In genomic region chr12:104665951-104666350, GRCm38 (mm10) we compare ENCODE assay signal across 20 mouse cellular contexts.
DNase-seq lines count a peak whose midpoint lies in the region; ATAC-seq and TF ChIP-seq lines count a peak whose summit lies in the region.
"Had no signal": no experiment of that assay in that cellular context is flagged by ENCODE, and none has a peak within 500 bp of the region (broad histone marks: within the 10 kb centered on the region; RNA-seq: fewer than 3 reads in every experiment).

No protein-coding gene starts in this region.

- WGBS in limb, embryonic 11.5 days: 22% methylated on average over 6 of the region's 6 CpGs
- 58% methylated on average over 6 of the region's 6 CpGs for WGBS in limb, embryonic 10.5 days

- no peak overlapping the region for H3K4me2 ChIP-seq in limb, embryonic 11.5 days (ENCODE audit: low read depth, severe bottlenecking)
- peak overlapping the region; percentile 42 for H3K4me2 ChIP-seq in myocyte (ENCODE audit: low read depth)
- H3K4me2 ChIP-seq: heart, embryonic 13.5 days; hindbrain, embryonic 15.5 days had no signal

- TF ChIP-seq POLR2A in myocyte (IDR thresholded peaks at IDR 0.05; ENCODE audit: insufficient read length, low read depth): no peak

- H3K4me1 ChIP-seq in limb, embryonic 11.5 days (ENCODE audit: control insufficient read depth, insufficient read depth, low read length): peaks cover 10% of the 10 kb centered on the region
- peaks cover 33% of the 10 kb centered on the region for H3K4me1 ChIP-seq in limb, embryonic 10.5 days
- H3K4me1 ChIP-seq: forebrain, embryonic 10.5 days; heart, embryonic 13.5 days; hindbrain, embryonic 15.5 days had no signal

- H3K79me2 ChIP-seq in myocyte (ENCODE audit: control insufficient read depth, insufficient read depth): no peaks in the 10 kb centered on the region

- DNase-seq in gastrocnemius, adult 2 months: peak; percentile 78
- DNase-seq in gastrocnemius, postnatal 10 days: no peak
- peak; percentile 43 for DNase-seq in limb, embryonic 11.5 days (ENCODE audit: low spot score)
- DNase-seq in limb, embryonic 10.5 days (ENCODE audit: low spot score): no peak
- peak; percentile 54 for DNase-seq in forelimb bud, embryonic 11.5 days (ENCODE audit: low read depth, low spot score)
- no peak for DNase-seq in layer of hippocampus, adult 8-10 months (ENCODE audit: low spot score in 2 of 2)
- DNase-seq in urinary bladder, postnatal 4 days (ENCODE audit: low spot score in 2 of 2): no peak
- DNase-seq: adrenal gland, adult 8-10 months; adrenal gland, postnatal 36 days; cerebellum, adult 2 months; cerebellum, postnatal 14 days; heart, adult 11 months; heart, postnatal 36 days had no signal

- no peaks in the 10 kb centered on the region for H3K36me3 ChIP-seq in limb, embryonic 11.5 days (ENCODE audit: control insufficient read depth, insufficient read depth, low read length)
- no peaks in the 10 kb centered on the region for H3K36me3 ChIP-seq in limb, embryonic 10.5 days
- no peaks in the 10 kb centered on the region for H3K36me3 ChIP-seq in myocyte (ENCODE audit: control insufficient read depth, insufficient read depth)
- H3K36me3 ChIP-seq: forebrain, embryonic 10.5 days; heart, embryonic 13.5 days; hindbrain, embryonic 15.5 days had no signal

- no peak overlapping the region for H3ac ChIP-seq in myocyte (ENCODE audit: control insufficient read depth, insufficient read length)

- H3K27me3 ChIP-seq in limb, embryonic 11.5 days (ENCODE audit: control insufficient read depth, insufficient read depth, low read length): no peaks in the 10 kb centered on the region
- H3K27me3 ChIP-seq in limb, embryonic 10.5 days (ENCODE audit: low read depth, poor library complexity, severe bottlenecking): peaks cover 41% of the 10 kb centered on the region; the same call in 1 of the 2 replicates
- H3K27me3 ChIP-seq in myocyte (ENCODE audit: control insufficient read depth, insufficient read depth, insufficient read length): peaks cover 5% of the 10 kb centered on the region
- H3K27me3 ChIP-seq: hindbrain, embryonic 15.5 days had no signal

- H3K9ac ChIP-seq in limb, embryonic 11.5 days (ENCODE audit: low read length): no peak overlapping the region
- H3K9ac ChIP-seq: heart, embryonic 13.5 days; hindbrain, embryonic 15.5 days had no signal

- intact Hi-C loops in gastrocnemius, adult 2 months (cut with DNase I): no loop called here

- TF ChIP-seq CTCF in gastrocnemius, adult 2 months (IDR thresholded peaks at IDR 0.05): no peak

- H3K27ac ChIP-seq in gastrocnemius, adult 2 months: peak overlapping the region; percentile 91
- H3K27ac ChIP-seq in limb, embryonic 11.5 days (replicated peaks; ENCODE audit: low read depth, low read length): no peak overlapping the region
- no peak overlapping the region for H3K27ac ChIP-seq in limb, embryonic 10.5 days
- H3K27ac ChIP-seq: forebrain, embryonic 10.5 days; heart, embryonic 13.5 days; hindbrain, embryonic 15.5 days had no signal

- H3K4me3 ChIP-seq in gastrocnemius, adult 2 months: peak overlapping the region; percentile 15; the same call in 1 of the 2 replicates
- H3K4me3 ChIP-seq in limb, embryonic 11.5 days (ENCODE audit: low read depth, low read length): no peak overlapping the region
- no peak overlapping the region for H3K4me3 ChIP-seq in limb, embryonic 10.5 days
- no peak overlapping the region for H3K4me3 ChIP-seq in myocyte
- H3K4me3 ChIP-seq: forebrain, embryonic 10.5 days; heart, embryonic 13.5 days; hindbrain, embryonic 15.5 days had no signal

- peak; percentile 13 for ATAC-seq in limb, embryonic 11.5 days (ENCODE audit: insufficient number of reproducible peaks, low FRiP score, low TSS enrichment, low read depth)
- ATAC-seq: forebrain, embryonic 14.5 days; intestine, embryonic 16.5 days; Patski had no signal

- no peaks in the 10 kb centered on the region for H3K9me3 ChIP-seq in limb, embryonic 11.5 days (ENCODE audit: control insufficient read depth, low read length)
- H3K9me3 ChIP-seq in limb, embryonic 10.5 days (replicated peaks): no peaks in the 10 kb centered on the region
- H3K9me3 ChIP-seq: forebrain, embryonic 10.5 days; heart, embryonic 13.5 days; hindbrain, embryonic 15.5 days had no signal

TF ChIP-seq in myocyte, 11 proteins besides CTCF, POLR2A, EP300 and RAD21:
- TF ChIP-seq TCF3 (IDR thresholded peaks at IDR 0.05; ENCODE audit: insufficient read length, low read depth): no peak
- peak in 2 of 3 experiments; percentile 14 to 38 for TF ChIP-seq MYOG (IDR thresholded peaks at IDR 0.05; ENCODE audit: control insufficient read depth in 1 of 3, insufficient read depth in 1 of 3, insufficient read length in 2 of 3, low read depth in 2 of 3)
- TF ChIP-seq MYOD1 (IDR thresholded peaks at IDR 0.05; ENCODE audit: control insufficient read depth in 1 of 3, insufficient read length in 2 of 3, low read depth in 2 of 3): peak in 1 of 3 experiments; percentile 31

Comparison
In these comparisons a context has a peak if more than half of its experiments do, and no peak if none do; other contexts are left out.
1. DNase-seq: peak in gastrocnemius, adult 2 months (single experiment), limb, embryonic 11.5 days (single experiment) and forelimb bud, embryonic 11.5 days (single experiment); none in gastrocnemius, postnatal 10 days (single experiment), limb, embryonic 10.5 days (single experiment), layer of hippocampus, adult 8-10 months (0 of 2) and urinary bladder, postnatal 4 days (0 of 2).